Mouse (Mus musculus) heart, adult 8-10 months (tissue): ENCODE results near the gene Mroh2a. TPM values are rescaled to one million over a fixed set of nuclear protein-coding genes. Genes with fewer than 3 reads are reported as not detected.

Experiments used
- total RNA-seq, 4 experiments: library from RNA; stranded (reverse); gene quantifications; 2 replicates each; pipeline ENCODE4 v1.2.4; 2022

Mroh2a gene
- total RNA-seq, 4 experiments from 2014 or later = 0.35 TPM; not detected in 3

Other genes with a start within 250 kb of the Mroh2a start
- 10 to 100 TPM; 13.8 to 17.4 (median 15.6) TPM for gene Usp40, start 218.4 kb upstream of the Mroh2a start, total RNA-seq
- not detected for gene Ugt1a10, start 171.6 kb upstream of the Mroh2a start, total RNA-seq
- not detected for gene Ugt1a9, start 156.2 kb upstream of the Mroh2a start, total RNA-seq
- gene Ugt1a8, start 139.2 kb upstream of the Mroh2a start, total RNA-seq = not detected
- 1 to 10 TPM in 2 of 4 experiments, under 1 TPM in 2; 0.68 to 1.4 (median 0.95) TPM for gene Ugt1a7c, start 131.9 kb upstream of the Mroh2a start, total RNA-seq
- gene Ugt1a6b, start 123.7 kb upstream of the Mroh2a start, total RNA-seq = 1 to 10 TPM in 2 of 4 experiments, under 1 TPM in 1, not detected in 1; 0.83 to 1.3 (median 1.1) TPM
- gene Ugt1a6a, start 92.2 kb upstream of the Mroh2a start, total RNA-seq = 1 to 10 TPM; 1.6 to 2.6 (median 2.4) TPM
- gene Ugt1a5, start 61.0 kb upstream of the Mroh2a start, total RNA-seq = under 1 TPM in 3 of 4 experiments, not detected in 1; 0.12 to 0.26 (median 0.22) TPM
- gene Ugt1a2, start 26.4 kb upstream of the Mroh2a start, total RNA-seq = under 1 TPM in 1 of 4 experiments, not detected in 3; 0.12 TPM
- under 1 TPM; 0.26 to 0.60 (median 0.41) TPM for gene Dnajb3, start 21.2 kb upstream of the Mroh2a start, total RNA-seq
- not detected for gene Ugt1a1, start 15.0 kb upstream of the Mroh2a start, total RNA-seq
- gene Hjurp, start 50.6 kb downstream of the Mroh2a start, total RNA-seq = 10 to 100 TPM; 10.6 to 14.2 (median 11.0) TPM
- not detected for gene Trpm8, start 50.7 kb downstream of the Mroh2a start, total RNA-seq
- not detected for gene Spp2, start 180.0 kb downstream of the Mroh2a start, total RNA-seq